9 mouse cellular contexts compared by ENCODE assay signal in the genomic region with DNA sequence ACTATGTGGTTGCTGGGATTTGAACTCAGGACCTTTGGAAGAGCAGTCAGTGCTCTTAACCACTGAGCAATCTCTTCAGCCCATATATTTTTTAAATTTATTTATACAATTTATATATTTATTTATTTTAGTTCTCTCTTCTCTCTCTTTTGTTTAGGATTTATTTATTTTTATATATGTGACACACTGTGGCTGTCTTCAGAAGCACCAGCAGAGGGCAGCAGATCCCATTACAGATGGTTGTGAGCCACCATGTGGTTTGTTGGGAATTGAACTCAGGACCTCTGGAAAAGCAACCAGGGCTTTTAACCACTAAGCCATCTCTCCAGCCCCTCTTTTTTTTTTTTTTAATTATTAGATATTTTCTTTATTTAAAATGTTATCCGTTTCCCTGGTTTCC. TPM values are rescaled to one million over a fixed set of nuclear protein-coding genes. Genes with fewer than 3 reads are reported as not detected.
DNase-seq lines count a peak whose midpoint lies in the region; TF ChIP-seq lines count a peak whose summit lies in the region.
"Had no signal": no experiment of that assay in that cellular context is flagged by ENCODE, and none has a peak within 500 bp of the region (broad histone marks: within the 10 kb centered on the region; RNA-seq: fewer than 3 reads in every experiment).

No protein-coding gene starts in this region.

- no peaks in the 10 kb centered on the region for H3K27me3 ChIP-seq in E14TG2a.4 (ENCODE audit: insufficient read depth, low read length)

- H3K4me3 ChIP-seq in E14TG2a.4 (replicated peaks; ENCODE audit: low read length) = no peak overlapping the region

- H3K36me3 ChIP-seq in E14TG2a.4 (ENCODE audit: insufficient read depth, low read length) = peaks cover 31% of the 10 kb centered on the region

- peak; percentile 66 for TF ChIP-seq CTCF in E14TG2a.4 (conservative IDR thresholded peaks at IDR 0.05; ENCODE audit: low read length)

- peak; percentile 79 for DNase-seq in heart, adult 11 months
- no peak for DNase-seq in heart, adult 18-20 months
- DNase-seq in 3T3-L1 (ENCODE audit: low read depth, low spot score) = peak; percentile 74
- peak; percentile 77 for DNase-seq in induced T-regulatory cell, adult 2 months (ENCODE audit: low read depth)
- no peak for DNase-seq in testis, postnatal 10 days (ENCODE audit: low spot score)
- no peak for DNase-seq in ovary, postnatal 36 days (ENCODE audit: low spot score)
- DNase-seq in left cerebral cortex, postnatal 4 days = no peak
- DNase-seq: kidney, postnatal 14 days had no signal

- intact Hi-C loops in left cerebral cortex, postnatal 4 days (cut with DNase I) = no loop called here

- no peaks in the 10 kb centered on the region for H3K9me3 ChIP-seq in E14TG2a.4 (ENCODE audit: low read length)

- peaks cover 17% of the 10 kb centered on the region for H3K4me1 ChIP-seq in E14TG2a.4 (replicated peaks; ENCODE audit: low read depth, low read length)

RNA-seq across cellular contexts. Expression of a gene that starts 8.5 kb away (rescaled TPM):
- total RNA-seq in heart, adult 18-20 months (2021) = 10 to 100 TPM; 59.0 to 64.3 TPM
- total RNA-seq in left cerebral cortex, postnatal 4 days (2021) = 10 to 100 TPM; 64.9 to 65.2 TPM

RNA-seq across cellular contexts. Expression of a gene that starts 16.7 kb away (rescaled TPM):
- total RNA-seq in heart, adult 18-20 months (2021) = 1 to 10 TPM; 5.4 to 5.7 TPM
- total RNA-seq in left cerebral cortex, postnatal 4 days (2021) = 1 to 10 TPM; 1.6 to 1.7 TPM

RNA-seq across cellular contexts. Expression of a gene that starts 46.4 kb away (rescaled TPM):
- 10 to 100 TPM; 10.0 to 10.8 TPM for total RNA-seq in heart, adult 18-20 months (2021)
- total RNA-seq in left cerebral cortex, postnatal 4 days (2021) = 1 to 10 TPM; 3.0 to 5.0 TPM

RNA-seq across cellular contexts. Expression of a gene that starts 58.4 kb away (rescaled TPM):
- 10 to 100 TPM; 28.8 to 29.8 TPM for total RNA-seq in heart, adult 18-20 months (2021)
- total RNA-seq in left cerebral cortex, postnatal 4 days (2021) = 10 to 100 TPM; 11.2 to 11.4 TPM

Comparison
In these comparisons a context has a peak if more than half of its experiments do, and no peak if none do; other contexts are left out.
1. DNase-seq: peak in heart, adult 11 months (single experiment), 3T3-L1 (single experiment) and induced T-regulatory cell, adult 2 months (single experiment); none in heart, adult 18-20 months (0 of 2), testis, postnatal 10 days (single experiment), ovary, postnatal 36 days (single experiment) and left cerebral cortex, postnatal 4 days (single experiment).